Mouse (Mus musculus) forebrain, embryonic 14.5 days (tissue): ENCODE results near the gene Efemp2. TPM values are rescaled to one million over a fixed set of nuclear protein-coding genes. Genes with fewer than 3 reads are reported as not detected.
A peak's percentile ranks its signal among the peaks of the same experiment; 100 is the strongest.

Experiments
- ATAC-seq: fragments of 200-750 bp; cut with Nextera tagmentation; 2 replicates; pipeline ENCODE4 v1.8.0; 2017; ENCODE audit warnings: mild to moderate bottlenecking, moderate library complexity
- DNase-seq: peaks from one replicate; pipeline ENCODE4 v3.0.0-alpha.2; 2015; ENCODE audit warnings: low spot score
- H3K27ac ChIP-seq: fragments of 300-500 bp; sonication (generic); 2 replicates; pipeline ENCODE4 v1.5.1; 2014; ENCODE audit warnings: low read depth, mild to moderate bottlenecking, control low read depth, low read length, moderate library complexity
- H3K27me3 ChIP-seq: fragments of 300-500 bp; sonication (generic); replicated peaks from 2 replicates; pipeline ENCODE4 v1.6.1; 2014; ENCODE audit warnings: low read length, control low read depth, mixed read lengths; ENCODE audit not compliant: control insufficient read depth, insufficient read depth
- H3K36me3 ChIP-seq: fragments of 300-500 bp; sonication (generic); 2 replicates; pipeline ENCODE4 v1.6.1; 2014; ENCODE audit warnings: low read length, control low read depth; ENCODE audit not compliant: control insufficient read depth, insufficient read depth
- H3K4me1 ChIP-seq: fragments of 300-500 bp; sonication (generic); 2 replicates; pipeline ENCODE4 v1.6.1; 2014; ENCODE audit warnings: antibody characterized with exemption, low read length, control low read depth; ENCODE audit not compliant: control insufficient read depth, insufficient read depth
- H3K4me2 ChIP-seq: fragments of 300-500 bp; sonication (generic); 2 replicates; pipeline ENCODE4 v1.6.1; 2014; ENCODE audit warnings: mild to moderate bottlenecking, control low read depth, low read length
- H3K4me3 ChIP-seq: fragments of 300-500 bp; sonication (generic); 2 replicates; pipeline ENCODE4 v1.5.1; 2014; ENCODE audit warnings: low read depth, low read length, control low read depth
- H3K9ac ChIP-seq: fragments of 300-500 bp; sonication (generic); 2 replicates; pipeline ENCODE4 v1.6.1; 2014; ENCODE audit warnings: mild to moderate bottlenecking, low read length, control low read depth, moderate library complexity
- H3K9me3 ChIP-seq: fragments of 300-500 bp; sonication (generic); replicated peaks from 2 replicates; pipeline ENCODE4 v1.6.1; 2016; ENCODE audit warnings: low read length, control low read depth, mixed read lengths; ENCODE audit not compliant: control insufficient read depth
- WGBS: fragments of 180-500 bp; shearing (Covaris S2); extraction: QIAGEN DNeasy Blood & Tissue Kit; methylation state at CpG from one replicate; pipeline ENCODE4 v1.1.7; 2014; 5-methylcytosine and 5-hydroxymethylcytosine counted together
- polyA plus RNA-seq: library from polyadenylated mRNA; unstranded; fragments of >200 nt; fragmentation: Nextera tagmentation; extraction: Ambion mirVana; gene quantifications from 2 replicates; pipeline ENCODE4 v1.2.1, GENCODE M21; 2014

The Efemp2 gene
- polyA plus RNA-seq, 1 experiment from 2014 or later, result 29.0 TPM

DNA sequence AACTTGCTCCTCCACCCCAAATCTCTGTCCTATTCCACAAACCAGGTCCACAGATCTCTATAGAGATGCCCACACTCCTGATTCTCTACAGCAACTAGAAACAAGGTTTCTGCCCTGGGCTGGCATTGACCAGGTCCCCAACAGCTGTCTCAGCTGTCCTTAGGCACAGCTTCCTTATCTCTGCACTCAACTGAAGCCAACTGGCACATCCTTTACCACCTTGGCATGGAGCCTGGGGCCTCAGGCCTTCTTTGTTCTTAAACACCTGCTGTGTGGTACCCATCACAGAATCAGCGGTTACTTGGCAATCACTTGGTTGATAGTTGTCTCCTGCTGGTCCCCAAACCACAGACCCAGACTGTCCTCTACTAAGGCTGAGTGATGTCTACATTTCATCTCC lies 43.3 kb upstream of the Efemp2 start:
- Histone ChIP-seq H3K4me1 (peaks cover 16% of the 10 kb centered on the region), H3K27me3 (no peaks in the 10 kb centered on the region), H3K27ac (no peak overlapping the region), H3K9ac (no peak overlapping the region), H3K4me3 (no peak overlapping the region), H3K4me2 (no peak overlapping the region), H3K36me3 (peaks cover 14% of the 10 kb centered on the region), H3K9me3 (no peaks in the 10 kb centered on the region)
- WGBS, result 57% methylated on average over 1 of the region's 1 CpGs
- DNase-seq (no peak), ATAC-seq (no peak)

DNA sequence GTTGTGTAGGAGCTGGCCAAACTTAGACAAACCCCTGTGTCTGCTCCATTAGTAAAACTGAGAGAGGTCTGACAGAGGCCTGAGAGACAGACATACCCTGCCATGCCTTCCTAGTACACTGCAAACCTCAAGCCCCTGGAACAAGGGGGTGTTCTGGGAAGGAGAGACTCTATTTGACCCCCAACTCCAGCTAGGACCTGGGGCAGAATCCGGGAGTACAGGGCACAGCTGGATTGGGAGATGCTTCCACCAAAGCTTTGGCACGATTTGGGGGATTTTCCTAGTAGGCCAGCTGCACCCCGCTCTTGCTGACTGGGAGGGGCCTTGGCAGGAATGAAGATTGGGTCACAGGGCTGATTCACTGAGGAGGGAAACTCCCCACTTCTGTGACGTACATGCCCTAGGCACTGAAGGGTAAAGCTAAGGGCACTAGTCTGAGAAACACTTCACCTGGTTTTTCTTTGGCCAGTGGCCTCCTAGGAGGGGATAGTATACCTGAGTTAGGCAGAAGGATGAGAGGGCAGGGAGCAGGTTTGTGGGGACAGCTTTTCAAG lies 41.8 kb upstream of the Efemp2 start:
- Histone ChIP-seq H3K27me3 (no peaks in the 10 kb centered on the region), H3K36me3 (peaks cover 4% of the 10 kb centered on the region), H3K4me2 (no peak overlapping the region), H3K9ac (no peak overlapping the region), H3K27ac (no peak overlapping the region), H3K4me1 (peaks cover 7% of the 10 kb centered on the region; the same call in 1 of the 2 replicates), H3K4me3 (no peak overlapping the region), H3K9me3 (no peaks in the 10 kb centered on the region)
- 73% methylated on average over 4 of the region's 4 CpGs for WGBS
- ATAC-seq, result no peak
- DNase-seq, result no peak

DNA sequence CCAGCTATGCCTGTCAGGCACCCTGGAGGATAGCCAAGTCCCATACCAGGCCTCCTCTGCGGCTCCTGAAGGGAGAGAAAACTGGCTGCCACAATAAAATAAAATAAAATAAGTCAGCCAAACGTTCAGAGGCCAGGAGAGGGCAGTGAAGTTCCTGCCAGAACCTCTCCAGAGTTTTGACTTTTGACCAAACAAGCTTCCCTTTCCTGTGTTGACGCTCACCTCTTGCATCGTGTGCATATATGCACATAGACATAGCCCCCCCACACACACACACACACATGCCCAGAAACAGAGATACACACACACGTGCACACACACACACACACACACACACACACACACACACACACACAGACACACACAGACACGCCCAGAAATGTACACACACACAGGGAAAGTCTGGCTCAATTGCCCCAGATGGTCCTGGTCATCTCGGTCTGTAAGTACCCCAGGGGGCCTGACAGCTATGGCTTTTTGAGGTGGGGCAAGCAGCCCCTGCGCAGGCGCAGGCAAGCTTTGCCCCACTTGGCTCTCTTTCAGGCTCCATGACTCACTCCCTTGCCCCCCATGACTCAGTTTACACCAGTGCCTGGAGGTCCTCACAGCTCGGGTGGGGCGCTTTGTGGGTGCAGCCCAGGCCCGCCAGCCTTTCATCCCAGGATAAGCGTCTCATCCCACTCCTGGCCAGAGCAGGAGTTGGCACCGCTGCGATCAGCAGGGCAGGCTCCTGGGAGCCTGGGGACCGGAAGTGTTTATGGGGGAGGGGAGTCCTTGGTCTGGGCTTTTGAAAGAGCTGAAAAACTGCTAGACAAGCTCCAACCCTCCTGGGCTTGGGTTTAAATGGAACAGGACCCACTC lies 40.5 kb upstream of the Efemp2 start:
- no peak overlapping the region for H3K27ac ChIP-seq
- no peaks in the 10 kb centered on the region for H3K9me3 ChIP-seq
- H3K4me3 ChIP-seq, result no peak overlapping the region
- H3K4me2 ChIP-seq, result peak overlapping the region; percentile 40
- peak overlapping the region; percentile 10; the same call in 1 of the 2 replicates for H3K9ac ChIP-seq
- 20% methylated on average over 16 of the region's 16 CpGs for WGBS
- DNase-seq, result peak; percentile 16
- no peaks in the 10 kb centered on the region for H3K36me3 ChIP-seq
- peaks cover 7% of the 10 kb centered on the region; the same call in 1 of the 2 replicates for H3K4me1 ChIP-seq
- H3K27me3 ChIP-seq, result no peaks in the 10 kb centered on the region
- ATAC-seq, result no peak

DNA sequence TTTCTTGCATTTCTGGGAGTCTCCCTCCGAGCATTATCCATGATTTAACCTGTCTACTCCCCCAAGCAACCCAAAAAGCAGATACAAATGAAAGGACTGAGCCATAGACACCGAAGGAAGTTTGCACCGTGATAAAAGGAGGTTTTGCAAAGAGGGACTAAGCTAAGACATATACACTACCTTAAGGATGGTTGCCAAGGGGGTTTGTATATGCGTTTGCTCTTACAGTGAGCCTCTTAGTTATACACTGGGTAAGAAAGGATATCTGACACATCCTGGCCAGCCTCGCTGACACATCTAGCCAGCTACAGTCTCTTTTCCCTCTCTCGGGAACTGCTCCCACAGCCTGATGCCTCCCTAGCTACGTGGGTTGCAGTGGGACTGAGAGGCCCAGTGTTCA lies 39.8 kb upstream of the Efemp2 start:
- H3K27ac ChIP-seq, result no peak overlapping the region
- H3K27me3 ChIP-seq, result no peaks in the 10 kb centered on the region
- no peaks in the 10 kb centered on the region for H3K9me3 ChIP-seq
- peaks cover 7% of the 10 kb centered on the region; the same call in 1 of the 2 replicates for H3K4me1 ChIP-seq
- no peak overlapping the region for H3K9ac ChIP-seq
- WGBS, result 75% methylated on average over 7 of the region's 7 CpGs
- H3K36me3 ChIP-seq, result no peaks in the 10 kb centered on the region
- no peak for DNase-seq
- H3K4me2 ChIP-seq, result no peak overlapping the region
- ATAC-seq, result no peak
- H3K4me3 ChIP-seq, result no peak overlapping the region

DNA sequence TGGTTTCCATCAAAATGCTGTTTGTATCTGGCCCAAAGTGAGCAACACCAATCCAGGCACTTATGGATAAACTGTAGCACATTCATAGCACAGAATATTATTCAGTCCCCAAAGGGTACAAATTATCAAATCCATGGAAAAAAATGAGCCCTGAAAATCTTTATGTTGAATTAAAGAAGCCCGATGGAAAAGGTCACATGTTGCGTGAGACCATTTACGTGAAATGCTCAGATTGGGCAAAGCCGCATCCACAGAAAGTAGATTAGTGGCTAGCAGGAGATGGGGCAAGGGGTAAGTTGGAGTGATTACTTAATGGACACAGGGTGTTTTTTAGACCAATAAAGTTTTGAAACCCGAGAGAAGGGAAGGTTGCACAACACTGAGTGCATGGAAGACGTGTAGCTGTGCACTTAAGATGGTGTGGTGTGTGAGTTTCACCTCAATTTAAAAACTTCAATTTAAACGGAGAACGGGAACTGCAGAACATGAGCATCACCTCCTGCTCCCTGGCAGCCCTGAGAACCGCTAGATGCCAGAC lies 29.3 kb upstream of the Efemp2 start:
- Histone ChIP-seq H3K27ac (no peak overlapping the region), H3K4me3 (no peak overlapping the region), H3K9ac (no peak overlapping the region), H3K4me2 (no peak overlapping the region), H3K9me3 (no peaks in the 10 kb centered on the region), H3K27me3 (peaks cover 34% of the 10 kb centered on the region), H3K4me1 (peaks cover 2% of the 10 kb centered on the region; the same call in 1 of the 2 replicates), H3K36me3 (no peaks in the 10 kb centered on the region)
- WGBS, result 64% methylated on average over 9 of the region's 9 CpGs
- DNase-seq (no peak), ATAC-seq (no peak)

DNA sequence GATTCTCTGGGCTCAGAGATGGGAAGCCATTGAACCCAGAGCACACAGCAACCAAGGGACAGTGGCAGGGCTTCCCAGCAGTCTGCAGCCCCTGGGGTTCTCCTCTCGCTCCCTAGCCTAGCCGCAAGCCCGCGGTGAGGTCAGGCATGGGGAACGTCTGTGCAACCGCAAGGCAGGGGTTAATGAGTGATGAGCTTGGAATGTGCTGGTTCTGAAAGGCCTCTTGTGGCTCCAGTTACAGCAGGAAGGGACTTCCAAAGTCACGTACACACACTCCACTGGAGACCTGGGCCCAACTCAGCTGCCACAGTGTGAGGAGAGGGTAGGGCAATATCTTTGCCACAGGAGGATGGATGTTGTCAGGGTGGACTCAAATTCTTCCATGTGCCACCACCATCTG lies 28.8 kb upstream of the Efemp2 start:
- Histone ChIP-seq H3K9me3 (no peaks in the 10 kb centered on the region), H3K36me3 (no peaks in the 10 kb centered on the region), H3K27ac (no peak overlapping the region), H3K4me1 (peaks cover 2% of the 10 kb centered on the region; the same call in 1 of the 2 replicates), H3K4me2 (no peak overlapping the region), H3K4me3 (no peak overlapping the region), H3K27me3 (peaks cover 34% of the 10 kb centered on the region), H3K9ac (no peak overlapping the region)
- DNase-seq (no peak), ATAC-seq (no peak)
- 45% methylated on average over 7 of the region's 7 CpGs for WGBS

DNA sequence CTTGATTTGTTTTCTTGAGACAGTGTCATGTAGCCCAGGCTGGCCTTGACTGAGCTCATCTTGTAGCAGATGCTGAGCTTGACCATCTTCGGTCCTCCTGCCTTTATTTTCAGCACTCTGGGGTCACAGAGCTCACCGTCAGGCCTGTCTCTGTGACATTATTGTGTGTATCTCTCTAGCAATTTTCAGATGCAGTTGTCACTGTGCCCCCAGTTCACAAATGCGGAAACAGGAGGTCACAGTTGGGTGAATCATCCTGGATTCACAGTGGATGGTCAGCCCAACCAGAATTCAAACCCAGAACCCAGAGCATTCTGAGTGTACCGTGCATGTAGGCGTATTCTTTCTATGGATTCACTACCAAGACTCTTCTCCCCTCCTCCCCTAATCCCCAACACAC lies 28.0 kb upstream of the Efemp2 start:
- DNase-seq (no peak), ATAC-seq (no peak)
- Histone ChIP-seq H3K9ac (no peak overlapping the region), H3K4me2 (no peak overlapping the region), H3K9me3 (no peaks in the 10 kb centered on the region), H3K27me3 (peaks cover 34% of the 10 kb centered on the region), H3K36me3 (no peaks in the 10 kb centered on the region), H3K27ac (no peak overlapping the region), H3K4me3 (no peak overlapping the region), H3K4me1 (peaks cover 2% of the 10 kb centered on the region; the same call in 1 of the 2 replicates)
- WGBS, result 86% methylated on average over 5 of the region's 5 CpGs

DNA sequence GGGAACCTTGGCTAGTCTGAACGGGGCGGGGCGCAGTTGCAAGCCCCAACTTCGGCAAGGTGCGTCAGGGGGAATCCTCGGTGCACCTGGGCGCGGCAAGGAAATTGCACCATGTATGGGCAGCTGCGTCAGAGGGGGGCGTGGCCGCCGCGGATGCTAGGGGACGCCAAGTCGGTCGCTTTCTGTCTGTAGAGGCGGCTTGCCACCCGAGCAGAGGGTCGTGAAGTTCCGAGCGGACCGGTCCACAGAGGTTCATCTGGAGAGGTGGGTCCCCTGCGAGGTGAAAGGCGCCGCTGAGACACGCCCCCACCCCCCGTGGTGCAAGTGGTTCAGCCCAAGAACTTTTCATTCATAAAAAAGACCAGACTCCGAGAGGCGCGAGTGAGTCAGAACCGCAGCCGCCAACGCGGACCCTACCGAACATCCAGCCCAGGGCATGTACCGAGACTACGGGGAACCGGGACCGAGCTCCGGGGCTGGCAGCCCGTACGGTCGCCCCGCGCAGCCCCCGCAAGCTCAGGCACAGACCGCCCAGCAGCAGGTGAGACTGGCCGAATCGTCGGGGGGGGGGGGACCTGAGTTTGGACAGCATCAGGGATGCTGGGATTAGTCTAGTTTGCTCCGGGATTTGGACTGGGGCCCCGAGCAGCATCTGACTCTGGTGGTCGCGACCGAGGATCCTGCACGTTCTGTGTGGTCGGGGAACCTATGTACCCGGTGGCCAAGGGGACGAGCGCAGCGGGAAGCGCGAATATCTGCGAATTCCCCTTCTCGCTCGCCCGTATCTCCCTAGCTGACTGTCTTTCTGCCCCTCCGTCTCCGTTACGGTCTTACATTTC lies 26.0 kb upstream of the Efemp2 start, which contains the start of gene Fosl1:
Fosl1 (plus strand) TSS at position 33 of the 839 bp plus-strand sequence.
- peak within 1 kb of the TSS; percentile 48 for H3K4me3 ChIP-seq
- H3K9me3 ChIP-seq, result no peaks in the 10 kb centered on the region
- DNase-seq, result peak; percentile 67
- H3K4me1 ChIP-seq, result peaks cover 2% of the 10 kb centered on the region; the same call in 1 of the 2 replicates
- ATAC-seq, result peak; percentile 75
- no peaks in the 10 kb centered on the region for H3K36me3 ChIP-seq
- H3K27me3 ChIP-seq, result peaks cover 34% of the 10 kb centered on the region
- peak within 1 kb of the TSS; percentile 94 for H3K4me2 ChIP-seq
- H3K9ac ChIP-seq, result peak within 1 kb of the TSS; percentile 58
- no peak within 1 kb of the TSS for H3K27ac ChIP-seq
- WGBS, result under 1% methylated on average over 70 of the region's 70 CpGs
